In the genomic region with DNA sequence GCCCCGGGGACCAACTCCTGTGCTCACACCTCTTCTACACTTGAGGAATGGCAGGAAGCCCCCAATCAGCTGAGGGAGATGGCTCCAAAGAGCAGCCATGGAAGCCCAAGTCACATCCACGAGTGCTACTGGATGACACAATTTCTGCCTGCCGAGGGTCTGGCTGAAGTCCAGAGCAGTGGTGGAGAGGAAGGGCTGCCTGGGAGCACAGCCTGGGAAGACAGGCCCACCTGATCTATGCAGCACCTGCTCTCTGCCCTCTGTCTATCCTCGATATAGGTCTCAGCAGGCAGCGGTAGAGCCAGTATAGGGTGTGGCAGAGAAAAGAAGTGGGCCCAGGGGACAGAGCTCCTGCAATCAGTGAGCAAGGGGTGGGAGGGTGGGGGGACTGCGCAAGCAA, we compare ENCODE assay signal across 10 mouse cellular contexts. TPM values are rescaled to one million over a fixed set of nuclear protein-coding genes. Genes with fewer than 3 reads are reported as not detected.
DNase-seq lines count a peak whose midpoint lies in the region; ATAC-seq and TF ChIP-seq lines count a peak whose summit lies in the region.
"Had no signal": no experiment of that assay in that cellular context is flagged by ENCODE, and none has a peak within 500 bp of the region (broad histone marks: within the 10 kb centered on the region; RNA-seq: fewer than 3 reads in every experiment).

No protein-coding gene starts in this region.

- no peak overlapping the region for H3K4me3 ChIP-seq in cerebellum, adult 2 months (replicated peaks; ENCODE audit: insufficient read depth, low read depth, low read length)
- no peak overlapping the region for H3K4me3 ChIP-seq in heart, embryonic 15.5 days
- H3K4me3 ChIP-seq in liver, postnatal 0 days (ENCODE audit: low read depth, low read length): no peak overlapping the region

- no peak for TF ChIP-seq EP300 in liver, postnatal 0 days (IDR thresholded peaks at IDR 0.05; ENCODE audit: low read depth)

- H3K9ac ChIP-seq in heart, embryonic 15.5 days: peak overlapping the region; percentile 18; the same call in 1 of the 2 replicates
- no peak overlapping the region for H3K9ac ChIP-seq in liver, postnatal 0 days (replicated peaks)

- DNase-seq in cerebellum, adult 2 months: peak; percentile 64
- no peak for DNase-seq in cerebellum, adult 11 months
- DNase-seq in lung, adult 18-20 months: peak; percentile 51 to 54
- DNase-seq in lung, postnatal 10 days: no peak
- no peak for DNase-seq in liver, postnatal 0 days
- no peak for DNase-seq in ovary, adult 18-20 months (ENCODE audit: low spot score)
- DNase-seq in urinary bladder, adult 18-20 months (ENCODE audit: low spot score in 2 of 2): no peak
- DNase-seq: B cell, adult 2 months; thymus, postnatal 14 days had no signal

- ATAC-seq in heart, embryonic 15.5 days (replicated peaks; ENCODE audit: insufficient number of reproducible peaks, insufficient read depth, low FRiP score, low read depth): no peak
- no peak for ATAC-seq in liver, postnatal 0 days

- H3K36me3 ChIP-seq in heart, embryonic 15.5 days: peaks cover 12% of the 10 kb centered on the region
- peaks cover 32% of the 10 kb centered on the region for H3K36me3 ChIP-seq in liver, postnatal 0 days (replicated peaks; ENCODE audit: insufficient read depth, low read length)

- H3K9me3 ChIP-seq in heart, embryonic 15.5 days (replicated peaks): no peaks in the 10 kb centered on the region
- H3K9me3 ChIP-seq in liver, postnatal 0 days (ENCODE audit: low read length): no peaks in the 10 kb centered on the region

- H3K4me2 ChIP-seq in heart, embryonic 15.5 days: peak overlapping the region; percentile 48
- peak overlapping the region; percentile 87 for H3K4me2 ChIP-seq in liver, postnatal 0 days (ENCODE audit: low read depth, low read length)

- no peaks in the 10 kb centered on the region for H3K27me3 ChIP-seq in cerebellum, adult 2 months (ENCODE audit: control insufficient read depth, insufficient read depth, low read length)
- H3K27me3 ChIP-seq in heart, embryonic 15.5 days: no peaks in the 10 kb centered on the region
- H3K27me3 ChIP-seq in liver, postnatal 0 days (ENCODE audit: insufficient read depth, low read length): no peaks in the 10 kb centered on the region

- TF ChIP-seq CTCF in cerebellum, adult 2 months (IDR thresholded peaks at IDR 0.05; ENCODE audit: borderline replicate concordance, insufficient read depth, low read depth, low read length): no peak
- no peak for TF ChIP-seq CTCF in liver, postnatal 0 days (IDR thresholded peaks at IDR 0.05; ENCODE audit: low read depth)

- peak overlapping the region; percentile 52 for H3K27ac ChIP-seq in cerebellum, adult 2 months (ENCODE audit: insufficient read depth, low read length)
- peak overlapping the region; percentile 55 for H3K27ac ChIP-seq in heart, embryonic 15.5 days
- H3K27ac ChIP-seq in liver, postnatal 0 days (ENCODE audit: low read depth): no peak overlapping the region

- no peak for TF ChIP-seq POLR2A in cerebellum, adult 2 months (IDR thresholded peaks at IDR 0.05; ENCODE audit: borderline replicate concordance, insufficient read depth, low read length)

- H3K4me1 ChIP-seq in cerebellum, adult 2 months (ENCODE audit: control insufficient read depth, insufficient read depth, low read length): peaks cover 71% of the 10 kb centered on the region
- peaks cover 77% of the 10 kb centered on the region for H3K4me1 ChIP-seq in heart, embryonic 15.5 days (replicated peaks)
- H3K4me1 ChIP-seq in liver, postnatal 0 days (ENCODE audit: insufficient read depth): peaks cover 54% of the 10 kb centered on the region

- 14% methylated on average over 6 of the region's 6 CpGs for WGBS in cerebellum, adult 2 months
- 31% methylated on average over 6 of the region's 6 CpGs for WGBS in heart, embryonic 15.5 days
- 26% methylated on average over 6 of the region's 6 CpGs for WGBS in liver, postnatal 0 days (ENCODE audit: insufficient replicate concordance)

RNA-seq across cellular contexts. Expression of gene Gm9821, which starts 1.3 kb away (rescaled TPM):
- polyA plus RNA-seq in cerebellum, adult 2 months (2012; rRNA removed): not detected in 2 replicates
- 1.7 and 2.2 TPM in 2 replicates for polyA plus RNA-seq in heart, embryonic 15.5 days (2015; fragmentation: Nextera tagmentation; extraction: Ambion mirVana)
- polyA plus RNA-seq in liver, postnatal 0 days (2015; fragmentation: Nextera tagmentation; extraction: Ambion mirVana): 0.13 and 0.20 TPM in 2 replicates

RNA-seq across cellular contexts. Expression of gene Mdk, which starts 14.7 kb away (rescaled TPM):
- polyA plus RNA-seq in cerebellum, adult 2 months (2012; rRNA removed): 77.8 and 78.9 TPM in 2 replicates
- 293 and 372 TPM in 2 replicates for polyA plus RNA-seq in heart, embryonic 15.5 days (2015; fragmentation: Nextera tagmentation; extraction: Ambion mirVana)
- 5.0 and 6.8 TPM in 2 replicates for polyA plus RNA-seq in liver, postnatal 0 days (2015; fragmentation: Nextera tagmentation; extraction: Ambion mirVana)

RNA-seq across cellular contexts. Expression of gene Chrm4, which starts 19.8 kb away (rescaled TPM):
- polyA plus RNA-seq in cerebellum, adult 2 months (2012; rRNA removed): 2.0 TPM in 2 replicates
- polyA plus RNA-seq in heart, embryonic 15.5 days (2015; fragmentation: Nextera tagmentation; extraction: Ambion mirVana): not detected in 2 replicates
- polyA plus RNA-seq in liver, postnatal 0 days (2015; fragmentation: Nextera tagmentation; extraction: Ambion mirVana): not detected in 2 replicates

RNA-seq across cellular contexts. Expression of gene Dgkz, which starts 28.8 kb away (rescaled TPM):
- polyA plus RNA-seq in cerebellum, adult 2 months (2012; rRNA removed): 716 and 832 TPM in 2 replicates
- polyA plus RNA-seq in heart, embryonic 15.5 days (2015; fragmentation: Nextera tagmentation; extraction: Ambion mirVana): 26.6 and 48.2 TPM in 2 replicates
- polyA plus RNA-seq in liver, postnatal 0 days (2015; fragmentation: Nextera tagmentation; extraction: Ambion mirVana): 13.9 and 15.9 TPM in 2 replicates

Comparison
In these comparisons a context has a peak if more than half of its experiments do, and no peak if none do; other contexts are left out.
1. DNase-seq: peak in cerebellum, adult 2 months (2 of 2) and lung, adult 18-20 months (2 of 2); none in cerebellum, adult 11 months (single experiment), lung, postnatal 10 days (single experiment), liver, postnatal 0 days (single experiment), ovary, adult 18-20 months (single experiment) and urinary bladder, adult 18-20 months (0 of 2).
2. RNA of gene Mdk, which starts 14.7 kb away (polyA plus RNA-seq): 293 to 372 TPM in heart, embryonic 15.5 days and 77.8 to 78.9 TPM in cerebellum, adult 2 months; 5.0 to 6.8 TPM in liver, postnatal 0 days; every median in the first group is over 10 times any median in the second.